Mouse (Mus musculus): ENCODE data around the gene Pgr. TPM values are rescaled to one million over a fixed set of nuclear protein-coding genes. Genes with fewer than 3 reads are reported as not detected.

Gene Pgr
- polyA plus RNA-seq, 1 experiment from 2014 or later = not detected

GRCm38 (mm10) chr9:8964512-8965133 is 65.0 kb downstream of the Pgr start:
- H3K9me3 ChIP-seq (replicated peaks) = no peaks in the 10 kb centered on the region
- WGBS (ENCODE audit: insufficient replicate concordance) = 46% methylated on average over 8 of the region's 8 CpGs
- no peaks in the 10 kb centered on the region for H3K27me3 ChIP-seq
- ATAC-seq (ENCODE audit: low read depth) (no peak), DNase-seq (no peak)
- no peak overlapping the region for H3K27ac ChIP-seq
- H3K4me2 ChIP-seq = no peak overlapping the region
- no peaks in the 10 kb centered on the region for H3K4me1 ChIP-seq (replicated peaks)
- H3K4me3 ChIP-seq (replicated peaks) = no peak overlapping the region
- no peak overlapping the region for H3K9ac ChIP-seq
- H3K36me3 ChIP-seq = no peaks in the 10 kb centered on the region

- H3K27me3 ChIP-seq = no peaks in the 10 kb centered on the region
- H3K4me3 ChIP-seq (replicated peaks) = no peak overlapping the region
- no peaks in the 10 kb centered on the region for H3K36me3 ChIP-seq
- H3K27ac ChIP-seq = no peak overlapping the region
- H3K4me2 ChIP-seq = no peak overlapping the region
- H3K9me3 ChIP-seq (replicated peaks) = no peaks in the 10 kb centered on the region
- 53% methylated on average over 7 of the region's 7 CpGs for WGBS (ENCODE audit: insufficient replicate concordance)
- DNase-seq (no peak), ATAC-seq (ENCODE audit: low read depth) (no peak)
- H3K9ac ChIP-seq = no peak overlapping the region
- H3K4me1 ChIP-seq (replicated peaks) = no peaks in the 10 kb centered on the region
Observed at GRCm38 (mm10) chr9:8970240-8970639, 70.6 kb downstream of the Pgr start.

GRCm38 (mm10) chr9:8971491-8971890 is 71.9 kb downstream of the Pgr start, which contains the start of gene Gm16485:
Gene Gm16485 (plus strand): TSS chr9:8971791.
- no peaks in the 10 kb centered on the region for H3K4me1 ChIP-seq (replicated peaks)
- no peaks in the 10 kb centered on the region for H3K27me3 ChIP-seq
- H3K36me3 ChIP-seq = no peaks in the 10 kb centered on the region
- H3K4me3 ChIP-seq (replicated peaks) = no peak within 1 kb of the TSS
- no peaks in the 10 kb centered on the region for H3K9me3 ChIP-seq (replicated peaks)
- WGBS (ENCODE audit: insufficient replicate concordance) = 39% methylated on average over 2 of the region's 2 CpGs
- H3K4me2 ChIP-seq = no peak within 1 kb of the TSS
- H3K27ac ChIP-seq = no peak within 1 kb of the TSS
- ATAC-seq (ENCODE audit: low read depth) = no peak
- H3K9ac ChIP-seq = no peak within 1 kb of the TSS
- DNase-seq = no peak

GRCm38 (mm10) chr9:8977775-8978174 is 78.1 kb downstream of the Pgr start:
- DNase-seq (no peak), ATAC-seq (ENCODE audit: low read depth) (no peak)
- no peaks in the 10 kb centered on the region for H3K9me3 ChIP-seq (replicated peaks)
- H3K4me1 ChIP-seq (replicated peaks) = no peaks in the 10 kb centered on the region
- H3K27ac ChIP-seq = no peak overlapping the region
- no peaks in the 10 kb centered on the region for H3K27me3 ChIP-seq
- H3K4me2 ChIP-seq = no peak overlapping the region
- no peak overlapping the region for H3K9ac ChIP-seq
- H3K36me3 ChIP-seq = no peaks in the 10 kb centered on the region
- WGBS (ENCODE audit: insufficient replicate concordance) = 56% methylated on average over 2 of the region's 2 CpGs
- H3K4me3 ChIP-seq (replicated peaks) = no peak overlapping the region

- no peaks in the 10 kb centered on the region for H3K27me3 ChIP-seq
- ATAC-seq (ENCODE audit: low read depth) (no peak), DNase-seq (no peak)
- H3K36me3 ChIP-seq = no peaks in the 10 kb centered on the region
- H3K9ac ChIP-seq = no peak overlapping the region
- H3K4me3 ChIP-seq (replicated peaks) = no peak overlapping the region
- H3K9me3 ChIP-seq (replicated peaks) = no peaks in the 10 kb centered on the region
- H3K27ac ChIP-seq = no peak overlapping the region
- H3K4me2 ChIP-seq = no peak overlapping the region
- 49% methylated on average over 3 of the region's 3 CpGs for WGBS (ENCODE audit: insufficient replicate concordance)
- no peaks in the 10 kb centered on the region for H3K4me1 ChIP-seq (replicated peaks)
Observed at GRCm38 (mm10) chr9:8982315-8982714, 82.7 kb downstream of the Pgr start.

GRCm38 (mm10) chr9:8996494-8996893 is 96.9 kb downstream of the Pgr start:
- Histone ChIP-seq H3K4me1 (replicated peaks) (no peaks in the 10 kb centered on the region), H3K4me3 (replicated peaks) (no peak overlapping the region), H3K9me3 (replicated peaks) (no peaks in the 10 kb centered on the region), H3K27ac (no peak overlapping the region), H3K36me3 (no peaks in the 10 kb centered on the region), H3K27me3 (no peaks in the 10 kb centered on the region), H3K4me2 (no peak overlapping the region), H3K9ac (no peak overlapping the region)
- no peak for DNase-seq
- WGBS (ENCODE audit: insufficient replicate concordance) = 42% methylated on average over 2 of the region's 2 CpGs
- ATAC-seq (ENCODE audit: low read depth) = no peak

- Histone ChIP-seq H3K27ac (no peak overlapping the region), H3K4me3 (replicated peaks) (no peak overlapping the region), H3K27me3 (no peaks in the 10 kb centered on the region), H3K4me2 (no peak overlapping the region), H3K9ac (no peak overlapping the region), H3K36me3 (no peaks in the 10 kb centered on the region; the same call in 1 of the 2 replicates), H3K9me3 (replicated peaks) (no peaks in the 10 kb centered on the region), H3K4me1 (replicated peaks) (no peaks in the 10 kb centered on the region)
- DNase-seq = no peak
- ATAC-seq (ENCODE audit: low read depth) = no peak
Observed at GRCm38 (mm10) chr9:9001170-9001569, 101.5 kb downstream of the Pgr start.

- DNase-seq (no peak), ATAC-seq (ENCODE audit: low read depth) (no peak)
- 55% methylated on average over 2 of the region's 2 CpGs for WGBS (ENCODE audit: insufficient replicate concordance)
- Histone ChIP-seq H3K27ac (no peak overlapping the region), H3K4me1 (replicated peaks) (no peaks in the 10 kb centered on the region), H3K9me3 (replicated peaks) (no peaks in the 10 kb centered on the region), H3K27me3 (no peaks in the 10 kb centered on the region), H3K4me3 (replicated peaks) (no peak overlapping the region), H3K36me3 (no peaks in the 10 kb centered on the region), H3K9ac (no peak overlapping the region), H3K4me2 (no peak overlapping the region)
Observed at GRCm38 (mm10) chr9:9015108-9015507, 115.5 kb downstream of the Pgr start.

Other genes starting within 250 kb of the Pgr start
- gene Gm16485, start 72.0 kb downstream of the Pgr start, polyA plus RNA-seq (2015; fragmentation: Nextera tagmentation; extraction: Ambion mirVana) = not detected in 2 replicates

Measured in liver, embryonic 13.5 days (tissue).